Mouse (Mus musculus) layer of hippocampus, postnatal 10 days (tissue): ENCODE measurements at regions not wholly inside any gene's neighbourhood (a gene's known extent, or its start where the extent isn't known, plus 50 kb on each side); places are given as distances from the start of the nearest gene placed in this dataset.

ENCODE experiments used
- DNase-seq, 2 experiments: peaks; one replicate each; pipeline ENCODE4 v3.0.0; 2021; ENCODE audit warnings: low spot score in 2 of 2

DNA sequence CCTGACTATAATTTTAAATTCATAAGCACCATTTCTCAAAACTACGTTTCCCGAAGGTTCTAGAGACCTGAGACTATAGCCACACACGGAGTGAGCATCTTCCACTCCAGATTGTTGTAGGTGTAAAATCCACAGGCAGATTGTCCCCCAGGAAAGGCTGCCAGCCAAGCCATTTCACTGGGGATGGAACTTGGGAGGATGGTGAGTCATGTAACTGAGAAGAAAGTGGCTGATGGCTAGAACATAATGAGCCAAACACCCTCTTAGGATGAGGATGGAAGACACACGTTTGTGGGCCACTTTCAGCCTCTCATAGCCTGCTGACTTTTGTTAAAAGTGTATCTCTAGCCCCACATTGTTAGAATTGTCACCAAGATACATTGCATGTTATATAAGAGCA is 564.1 kb downstream of the Btbd3 start:
- peak; percentile 18 to 37 for DNase-seq

DNA sequence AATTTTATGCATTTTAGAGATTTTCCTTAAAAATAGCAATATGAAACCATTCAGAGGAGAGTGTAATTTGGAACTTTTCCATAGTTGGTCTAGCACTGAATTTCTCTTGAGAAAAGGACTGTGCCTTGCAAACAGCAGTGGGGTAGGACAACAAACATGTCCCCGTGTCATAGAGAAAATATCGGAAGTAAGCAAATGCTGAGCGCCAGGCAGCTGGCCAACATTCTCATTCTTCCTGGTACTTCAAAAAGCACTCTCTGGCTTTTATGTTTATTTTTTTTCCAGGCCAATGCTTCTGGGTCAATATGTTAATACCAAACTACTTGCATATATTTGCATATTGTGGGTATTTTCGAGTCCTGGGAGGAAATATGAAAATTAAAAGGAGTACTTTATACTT is 568.5 kb downstream of the Btbd3 start:
- DNase-seq, result peak; percentile 10 to 27

- DNase-seq, result no peak
Observed at GRCm38 (mm10) chr2:138827813-138828570, 571.6 kb downstream of the Btbd3 start.

DNA sequence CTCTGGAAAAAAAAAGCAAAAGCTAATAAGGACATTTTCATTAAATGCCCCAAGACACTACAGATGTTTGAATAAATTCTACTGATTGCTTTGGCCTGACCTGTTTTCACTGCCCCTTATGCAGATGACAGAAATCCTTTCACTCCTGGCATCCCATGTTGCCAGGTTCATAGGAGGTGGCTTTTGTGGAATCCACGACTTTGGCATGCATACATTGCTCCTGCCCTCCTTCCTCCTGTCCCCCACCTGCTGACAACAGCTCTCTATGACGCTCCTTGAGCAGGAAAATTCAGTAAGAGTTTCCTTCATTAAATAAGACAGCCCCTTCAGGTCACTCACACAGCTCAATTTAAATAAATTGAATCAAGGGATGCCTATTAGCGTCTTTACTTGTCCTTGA is 582.5 kb downstream of the Btbd3 start:
- DNase-seq, result no peak

GRCm38 (mm10) chr2:138859121-138859520 is 602.8 kb downstream of the Btbd3 start:
- no peak for DNase-seq

DNA sequence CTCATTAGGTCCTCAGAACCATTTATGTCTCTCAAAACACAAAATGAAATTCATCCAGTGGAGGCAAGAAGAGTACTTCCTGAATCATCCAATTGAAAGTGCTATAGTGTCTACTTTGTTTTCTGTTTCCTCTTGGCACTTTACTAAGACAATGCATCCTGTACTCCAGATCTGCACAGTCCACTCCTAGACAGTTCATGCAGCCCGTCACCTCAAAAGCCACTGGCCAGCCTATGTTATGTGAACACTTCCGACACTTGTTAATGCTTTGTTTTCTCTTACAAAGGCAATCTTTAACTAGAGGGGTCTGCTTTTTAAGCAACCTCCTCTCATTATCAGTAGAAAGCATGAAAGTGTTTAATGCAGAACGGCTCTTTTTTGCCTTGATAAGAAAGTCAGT is 597.1 kb upstream of the Sptlc3 start:
- no peak for DNase-seq

DNA sequence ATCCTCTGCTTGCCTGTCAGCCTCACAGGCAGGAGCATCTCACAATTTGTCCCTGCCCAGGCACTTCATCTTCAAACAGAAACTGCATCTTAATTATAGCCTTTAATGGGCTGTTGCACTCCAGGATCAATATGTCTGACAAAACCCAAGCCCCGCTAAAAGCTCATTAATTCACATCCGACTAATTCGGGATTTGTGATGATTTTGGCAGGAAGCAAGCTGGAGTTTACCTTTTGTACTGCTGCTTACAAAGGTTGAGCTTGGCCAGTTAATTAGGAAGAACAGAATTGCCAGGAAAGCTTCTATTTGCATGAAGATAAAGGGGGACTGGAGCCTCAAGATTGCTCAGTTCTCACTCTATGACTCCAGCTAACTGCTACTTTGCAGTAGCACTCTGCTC is 596.6 kb upstream of the Sptlc3 start:
- DNase-seq, result peak; percentile 4 to 15

- DNase-seq, result no peak
Observed at GRCm38 (mm10) chr2:138937165-138937564, 556.5 kb upstream of the Sptlc3 start.

DNA sequence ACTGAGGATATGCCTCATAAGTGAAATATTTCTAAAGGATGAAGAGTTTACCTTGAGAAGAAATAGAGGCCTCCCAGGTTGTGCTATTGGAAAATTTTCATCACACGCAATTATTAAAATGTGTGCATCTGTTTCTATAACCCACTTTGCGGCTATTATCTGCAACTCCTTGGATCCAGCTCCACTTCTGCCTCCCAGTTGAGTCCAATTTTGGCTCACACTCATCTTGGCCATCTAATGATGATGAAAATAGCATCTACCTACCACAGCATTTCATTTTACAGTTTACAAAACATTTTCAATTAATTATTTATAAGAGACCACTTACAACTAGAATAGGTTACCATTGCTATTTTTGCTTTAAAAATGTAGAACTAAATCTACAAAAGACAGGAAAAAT is 554.3 kb upstream of the Sptlc3 start:
- no peak for DNase-seq

GRCm38 (mm10) chr2:138966110-138966790 is 527.5 kb upstream of the Sptlc3 start:
- no peak for DNase-seq

- DNase-seq, result no peak
Observed at GRCm38 (mm10) chr2:138974548-138974947, 519.2 kb upstream of the Sptlc3 start.

DNA sequence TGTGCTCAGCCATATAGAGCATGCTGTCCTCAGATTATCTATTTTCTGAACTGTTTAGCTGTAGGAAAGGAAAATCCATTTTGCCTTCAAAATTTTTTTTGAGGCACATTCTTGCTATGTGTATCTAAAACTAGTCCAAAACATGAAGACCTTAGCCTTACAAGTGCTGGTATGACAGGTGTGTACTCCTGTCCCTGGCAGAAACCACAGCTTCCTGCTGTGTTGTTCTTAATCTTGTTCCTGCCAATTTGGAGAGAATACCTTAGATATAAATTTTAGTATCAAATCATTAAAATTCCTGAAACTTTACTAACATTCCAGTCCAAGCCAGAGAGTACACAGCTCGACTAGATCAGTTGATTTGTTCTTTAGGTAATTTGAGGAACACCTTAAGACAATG is 503.7 kb upstream of the Sptlc3 start:
- DNase-seq, result no peak

GRCm38 (mm10) chr2:139032105-139032812 is 461.5 kb upstream of the Sptlc3 start:
- DNase-seq, result no peak

DNA sequence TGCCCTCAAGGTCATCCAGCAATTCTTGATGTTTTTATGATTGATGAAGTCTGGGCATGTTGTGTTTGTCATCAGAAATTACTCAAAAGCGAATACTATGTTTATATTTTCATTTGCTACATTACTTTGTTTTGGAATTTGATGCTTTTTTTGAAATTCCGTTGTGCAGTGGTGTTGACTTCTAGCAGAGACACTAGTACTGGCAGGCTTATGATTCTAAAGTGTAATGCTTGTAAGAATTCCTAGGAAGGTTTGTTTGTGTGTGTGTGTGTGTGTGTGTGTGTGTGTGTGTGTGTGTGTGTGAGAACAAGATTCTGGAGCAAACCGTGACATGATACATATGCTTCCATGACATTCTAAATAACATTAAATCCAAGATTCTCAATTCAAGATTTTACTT is 458.9 kb upstream of the Sptlc3 start:
- no peak for DNase-seq

DNA sequence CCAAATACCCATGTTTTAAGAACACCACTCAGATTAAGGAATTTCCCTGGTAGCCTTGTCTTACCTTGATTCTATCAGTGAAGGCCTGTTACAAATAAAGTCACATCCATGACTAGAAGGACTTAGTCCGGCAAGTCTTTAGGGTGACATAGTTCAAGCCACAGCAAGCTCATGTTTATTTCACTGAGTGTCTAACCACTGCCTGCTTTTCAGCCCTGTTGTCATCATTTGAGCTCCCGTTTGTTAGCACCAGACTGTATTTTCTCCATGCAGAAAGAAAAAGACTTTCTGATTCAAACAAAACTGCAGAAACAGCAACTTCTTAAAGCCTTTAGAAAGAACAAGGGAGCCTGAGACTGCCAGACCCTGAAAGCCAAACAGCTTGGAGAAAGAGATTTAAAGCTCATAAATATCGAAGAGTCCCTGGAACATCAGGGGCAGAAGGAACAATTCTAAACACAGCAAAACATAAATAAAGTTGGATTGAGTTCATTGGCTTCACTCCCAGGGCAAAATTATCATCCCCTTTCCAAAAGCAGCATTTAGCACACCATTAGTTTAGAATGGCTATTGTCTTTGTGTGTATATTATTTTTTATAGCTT is 451.9 kb upstream of the Sptlc3 start:
- DNase-seq, result no peak

DNA sequence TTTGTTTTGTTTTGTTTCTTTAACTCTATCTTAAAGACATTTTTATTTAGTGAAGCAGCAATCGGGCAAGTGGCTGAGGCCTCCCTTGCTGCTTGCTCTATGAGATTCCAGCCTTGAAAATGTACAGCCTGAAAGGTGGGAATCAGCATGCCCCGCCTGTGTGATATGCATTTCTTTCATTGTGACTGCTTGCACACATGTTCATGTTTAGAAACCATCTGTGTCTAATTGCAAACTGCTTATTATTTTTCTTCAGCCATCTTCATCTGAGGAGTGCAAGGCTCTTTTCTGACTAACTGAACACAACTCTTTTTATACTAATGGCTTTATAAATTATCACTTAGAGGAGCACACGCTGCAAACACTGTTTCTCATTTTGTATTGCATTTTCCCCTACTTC is 449.0 kb upstream of the Sptlc3 start:
- no peak for DNase-seq

DNA sequence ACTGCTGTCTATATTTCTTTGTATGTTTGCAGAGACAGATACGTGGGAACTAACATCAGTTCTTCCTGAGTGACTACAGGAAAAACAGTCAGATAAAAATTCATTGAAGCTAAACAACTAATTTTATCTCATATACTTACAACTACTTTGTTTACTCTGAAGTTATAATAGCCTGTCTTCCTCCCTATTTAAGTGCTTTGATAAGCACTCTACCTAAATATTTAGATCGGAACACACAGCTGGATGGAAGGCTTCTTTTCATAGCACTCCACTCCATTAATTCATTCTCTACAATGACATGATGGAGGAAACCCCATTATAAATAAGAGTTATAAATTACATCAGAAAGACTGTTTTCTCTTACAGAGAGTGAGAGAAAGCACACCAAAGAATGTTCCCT is 438.5 kb upstream of the Sptlc3 start:
- no peak for DNase-seq

GRCm38 (mm10) chr2:139069276-139069961 is 424.3 kb upstream of the Sptlc3 start:
- no peak for DNase-seq

DNA sequence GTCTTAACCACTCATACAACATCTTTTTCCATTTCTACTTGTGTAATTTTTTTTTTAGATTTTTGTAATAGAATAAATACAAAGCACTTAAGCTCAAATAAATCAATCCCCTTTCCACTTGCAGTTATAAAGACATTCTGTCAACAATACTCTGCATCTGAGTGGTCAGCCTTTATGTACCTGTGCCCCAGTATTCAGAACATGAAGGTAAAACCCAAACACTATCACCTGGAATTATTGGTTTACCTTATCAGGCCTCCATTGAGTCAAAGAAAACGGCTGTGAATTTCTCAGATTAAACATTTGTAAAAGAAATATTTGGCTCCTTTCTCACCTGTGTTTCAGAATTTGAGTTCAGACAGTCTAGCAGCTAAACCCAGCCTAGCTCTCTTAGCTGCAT is 422.0 kb upstream of the Sptlc3 start:
- DNase-seq, result no peak

- DNase-seq, result no peak
Observed at GRCm38 (mm10) chr2:139093487-139094066, 400.1 kb upstream of the Sptlc3 start.

DNA sequence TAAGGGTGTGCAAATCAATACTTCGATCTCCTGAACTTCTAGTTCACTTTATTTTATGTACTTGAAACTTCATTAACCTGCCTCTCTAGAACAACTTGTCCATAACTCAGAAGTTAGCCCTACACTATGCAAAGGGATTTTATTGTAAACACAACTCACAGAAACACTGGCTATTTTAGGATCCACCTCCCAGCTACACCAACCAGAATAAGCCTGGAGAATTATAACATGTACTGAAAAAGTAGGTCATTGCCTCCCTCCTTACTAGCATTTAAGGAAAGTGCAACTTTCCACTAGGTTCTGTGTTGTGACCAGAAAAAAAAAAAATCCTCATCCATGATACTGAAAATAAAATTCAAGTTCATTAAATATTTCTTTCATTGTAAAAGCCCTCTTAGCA is 382.0 kb upstream of the Sptlc3 start:
- DNase-seq, result no peak
